Mouse (Mus musculus) myocyte (in vitro differentiated cells): ENCODE results near the gene Myh6.
"Not testable (repeated sequence)": the region's sequence is repeated elsewhere in the genome, so short reads cannot be mapped to it uniquely, and the experiment has no call there.

Experiments used
- POLR2A ChIP-seq: IDR thresholded peaks from one replicate; pipeline ENCODE4 v1.6.1; 2011; ENCODE audit warnings: low read depth, mild to moderate bottlenecking, control low read depth, moderate library complexity; ENCODE audit not compliant: insufficient read length
- USF1 ChIP-seq: IDR thresholded peaks from one replicate; pipeline ENCODE4 v1.6.1; 2011; ENCODE audit warnings: low read depth, mild to moderate bottlenecking, control low read depth, moderate library complexity

DNA sequence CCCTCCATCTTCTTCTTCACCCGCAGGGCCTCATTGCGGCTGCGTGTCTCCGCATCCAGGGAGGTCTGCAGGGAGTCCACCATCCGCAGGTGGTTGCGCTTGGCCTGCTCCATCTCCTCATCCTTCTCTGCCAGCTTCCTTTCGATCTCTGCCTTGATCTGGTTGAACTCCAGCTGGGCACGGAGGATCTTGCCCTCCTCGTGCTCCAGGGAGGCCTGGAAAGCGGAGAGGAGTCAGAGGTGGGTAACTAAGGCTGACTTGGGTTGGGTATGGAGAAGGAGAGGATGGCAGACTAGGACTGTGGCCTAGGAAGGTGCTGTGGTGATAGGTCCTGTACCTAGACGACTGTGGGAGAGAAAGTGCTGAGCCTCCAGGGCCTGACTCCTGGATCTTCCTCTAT is 19.7 kb downstream of the Myh6 start:
- not testable (repeated sequence) for TF ChIP-seq POLR2A, USF1
